Mouse (Mus musculus) layer of hippocampus, postnatal 14 days (tissue): ENCODE results near the gene Idh2. TPM values are rescaled to one million over a fixed set of nuclear protein-coding genes. Genes with fewer than 3 reads are reported as not detected.

Experiments
- DNase-seq, 2 experiments: peaks; one replicate each; pipeline ENCODE4 v3.0.0; 2021 to 2022; ENCODE audit warnings: low spot score in 2 of 2, mixed read lengths in 1 of 2
- total RNA-seq, 2 experiments: library from RNA; stranded (reverse); gene quantifications; 2 replicates each; pipeline ENCODE4 v1.2.3; 2021

Idh2 gene
- total RNA-seq, 2 experiments from 2014 or later: 70.9 to 75.8 TPM

DNA sequence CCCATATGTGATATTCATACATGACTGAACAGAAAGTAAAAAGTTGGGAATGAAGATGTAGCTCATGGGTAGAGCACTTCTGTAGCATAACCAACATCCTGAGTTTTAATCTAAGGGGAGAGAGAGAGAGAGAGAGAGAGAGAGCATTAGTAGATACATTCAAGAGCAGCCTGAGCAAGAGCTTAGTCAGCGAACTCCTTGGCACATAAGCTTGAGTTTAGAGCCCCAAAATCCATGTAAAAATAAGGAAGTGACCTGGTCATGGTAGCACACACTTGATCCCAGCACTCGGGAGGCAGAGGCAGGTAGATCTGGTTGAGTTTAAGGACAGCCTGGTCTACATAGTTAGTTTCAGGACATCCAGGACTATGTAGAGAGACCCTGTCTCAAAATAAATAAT, 8.5 kb upstream of the Idh2 start:
- no peak for DNase-seq

DNA sequence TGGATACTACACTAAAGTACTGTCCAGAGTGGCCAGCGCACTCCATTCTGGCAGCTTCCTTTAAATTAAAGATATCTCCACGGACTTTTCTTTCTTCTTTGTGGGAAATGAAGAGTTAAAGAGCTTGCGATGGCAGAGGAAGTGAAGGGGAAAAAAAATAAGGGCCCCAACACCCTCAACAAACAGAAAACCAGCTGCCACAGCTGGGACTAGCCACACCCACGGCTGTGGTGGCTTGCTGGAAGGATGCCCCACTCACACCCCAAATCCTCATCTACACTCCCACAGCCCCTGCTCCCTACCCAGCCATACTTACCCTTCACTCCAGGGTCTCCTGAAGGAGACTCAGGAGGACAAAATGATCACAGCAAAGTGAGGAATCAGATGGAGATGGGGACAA, 7.9 kb upstream of the Idh2 start:
- no peak for DNase-seq

DNA sequence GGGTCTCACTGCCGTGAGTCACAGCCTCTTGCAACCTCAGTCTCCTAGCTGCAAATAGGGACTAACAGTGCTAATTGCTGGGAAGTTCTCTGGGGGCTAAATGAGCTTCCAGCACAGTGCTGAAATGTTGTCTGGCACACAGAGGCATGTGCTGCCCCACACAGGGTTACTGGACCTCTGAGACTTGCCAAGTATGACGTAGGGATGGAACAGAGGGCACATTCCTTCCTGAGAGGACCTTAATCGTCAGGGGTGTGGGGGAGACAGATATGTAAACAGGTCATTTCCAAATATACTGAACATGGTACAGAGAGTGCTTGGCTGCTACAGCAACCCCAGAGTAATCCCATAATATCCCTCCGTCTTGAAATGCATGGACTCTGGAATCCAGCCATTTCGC, 5.9 kb upstream of the Idh2 start:
- no peak for DNase-seq

DNA sequence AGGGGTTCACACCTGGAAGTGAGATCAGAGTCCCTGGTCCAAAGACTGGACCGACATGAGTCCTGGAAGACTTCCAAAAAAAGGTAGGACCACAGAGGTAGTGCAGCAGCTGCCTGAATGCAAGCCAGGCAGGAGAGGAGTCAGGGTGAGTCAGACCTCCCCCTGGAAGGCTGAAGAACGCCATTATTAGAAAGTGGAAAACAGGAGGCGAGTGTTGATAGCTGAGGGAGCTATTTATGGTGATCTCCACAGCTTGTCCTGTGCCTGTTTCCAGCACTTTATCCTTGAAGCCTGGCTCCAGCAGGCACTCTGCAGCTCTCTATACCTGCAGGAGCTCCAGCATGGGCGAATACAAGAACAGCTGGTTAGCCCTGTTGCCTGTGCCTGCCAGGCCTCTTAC, 4.0 kb upstream of the Idh2 start:
- no peak for DNase-seq

- no peak for DNase-seq
Observed at GRCm38 (mm10) chr7:80116158-80116557, 966 bp upstream of the Idh2 start.

- peak in 1 of 2 experiments; percentile 68 for DNase-seq
Observed at GRCm38 (mm10) chr7:80114451-80115223, 555 bp downstream of the Idh2 start.

- DNase-seq: peak in 1 of 2 experiments; percentile 63
Observed at GRCm38 (mm10) chr7:80113989-80114388, 1.2 kb downstream of the Idh2 start.

DNA sequence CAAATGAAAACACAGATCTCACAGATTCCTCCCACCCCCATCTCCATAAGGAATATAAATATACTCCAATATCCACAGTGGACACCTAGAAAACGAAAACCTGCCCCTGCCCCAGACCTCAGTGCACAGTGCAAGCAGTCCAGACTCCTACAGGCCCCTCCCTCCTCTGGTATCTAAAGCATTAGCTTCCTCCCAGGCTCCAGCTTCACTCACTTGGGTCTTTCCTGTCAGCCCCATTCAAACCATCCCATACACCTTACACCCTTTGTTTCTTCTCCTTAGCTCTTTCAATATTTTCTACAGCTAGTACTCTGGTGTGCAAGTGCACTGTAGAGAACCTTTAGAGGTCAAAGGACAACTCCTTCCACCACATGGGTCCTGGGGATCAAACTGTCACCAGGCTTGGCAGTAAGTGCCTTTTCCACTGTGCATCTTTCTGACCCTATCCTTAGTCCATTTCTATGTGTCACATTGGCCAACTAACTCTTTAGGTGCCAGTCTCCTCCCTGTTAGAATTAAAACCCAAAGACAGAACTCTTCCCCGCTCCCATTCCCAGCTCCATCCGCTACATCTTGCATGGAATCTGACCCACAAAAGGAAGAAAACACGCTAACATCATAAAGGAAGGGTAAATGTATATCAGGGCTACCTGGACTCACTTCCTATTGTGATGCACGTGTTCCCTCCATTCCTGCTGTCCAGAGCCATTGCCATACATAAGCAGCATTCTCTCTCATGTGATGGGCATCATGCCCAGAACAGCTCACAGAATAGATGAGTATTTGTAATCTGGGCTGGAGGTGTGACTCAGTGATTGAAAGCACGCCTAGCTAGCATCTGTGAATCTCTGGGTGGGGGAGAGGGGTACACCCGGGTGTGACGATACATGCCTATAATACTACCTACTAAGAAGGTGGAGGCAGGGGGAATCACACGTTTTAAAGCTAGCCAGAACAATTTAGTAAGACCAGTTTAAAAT, 3.8 kb downstream of the Idh2 start:
- peak; percentile 26 to 40 for DNase-seq

DNA sequence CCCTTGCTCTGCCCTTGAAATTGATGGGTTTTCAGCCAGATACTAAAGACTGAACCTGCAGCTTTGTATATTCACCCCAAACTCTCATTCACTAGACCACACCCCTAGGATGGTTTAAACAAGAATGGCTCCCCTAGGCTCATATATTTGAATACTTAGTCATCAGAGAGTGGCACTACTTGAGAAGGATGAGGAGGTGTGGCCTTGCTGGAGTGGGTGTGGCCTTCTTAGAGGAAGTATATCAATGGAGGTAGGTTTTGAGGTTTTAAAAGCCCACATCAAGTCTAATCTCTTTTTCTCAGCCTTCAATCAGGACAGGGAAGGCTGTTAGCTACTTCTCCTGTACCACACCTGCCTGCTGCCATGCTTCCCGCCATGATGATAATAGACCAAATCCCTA, 8.8 kb downstream of the Idh2 start:
- DNase-seq: no peak

DNA sequence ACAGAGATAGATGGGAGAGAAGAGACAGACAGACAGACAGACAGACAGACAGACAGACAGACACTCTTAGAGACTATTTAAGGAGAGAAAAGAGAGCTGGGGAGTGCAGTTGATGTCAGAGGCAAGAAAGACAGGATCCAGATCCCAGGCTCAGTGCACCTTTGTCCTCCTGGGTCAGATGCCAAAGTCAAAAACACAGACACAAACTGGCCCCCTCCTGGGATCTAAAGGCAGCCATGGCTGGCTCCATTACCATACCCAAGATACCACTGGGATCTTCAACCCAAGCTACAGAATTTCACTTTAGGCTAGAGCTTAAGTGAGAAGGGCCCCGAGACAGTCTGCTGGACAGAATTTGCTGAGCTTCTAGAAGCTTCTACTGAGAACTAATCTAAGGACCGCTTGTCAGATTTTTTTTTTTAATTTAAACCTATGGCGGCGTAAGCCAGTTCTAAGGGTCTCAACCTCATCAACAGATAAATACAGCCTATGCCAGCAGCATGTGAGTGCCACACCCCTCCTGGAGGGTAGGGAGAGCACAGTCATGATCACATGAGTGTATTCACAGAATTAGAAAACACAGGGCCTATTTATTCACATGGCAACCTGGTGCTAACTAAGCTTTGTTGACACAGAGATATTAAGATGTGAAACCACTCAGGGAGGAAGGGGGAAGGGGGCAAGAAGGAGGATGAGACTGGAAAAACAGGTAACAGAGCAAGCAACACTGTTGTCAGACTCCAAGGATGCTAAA, 9.4 kb downstream of the Idh2 start:
- no peak for DNase-seq

DNA sequence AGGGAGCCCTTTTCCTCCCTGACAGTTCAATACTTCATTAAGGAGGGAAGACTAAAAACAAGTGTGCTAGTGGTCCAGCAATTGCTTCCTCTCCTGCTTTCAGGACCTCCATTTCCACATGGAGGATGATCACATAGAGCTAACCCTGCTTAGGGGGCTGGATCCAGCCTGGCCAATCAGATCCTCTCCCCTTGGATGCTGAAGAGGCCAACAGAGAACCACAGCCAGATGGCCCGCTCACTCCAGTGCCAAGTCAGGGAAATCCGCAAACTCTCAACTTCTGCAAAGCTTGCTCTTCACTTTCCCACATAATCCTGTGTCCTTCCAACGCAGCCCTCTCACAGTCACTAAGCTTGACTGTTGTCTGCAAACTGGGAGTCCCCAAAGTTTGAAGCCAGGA, 11.9 kb downstream of the Idh2 start:
- no peak for DNase-seq

GRCm38 (mm10) chr7:80098389-80098976, 16.7 kb downstream of the Idh2 start:
- no peak for DNase-seq

DNA sequence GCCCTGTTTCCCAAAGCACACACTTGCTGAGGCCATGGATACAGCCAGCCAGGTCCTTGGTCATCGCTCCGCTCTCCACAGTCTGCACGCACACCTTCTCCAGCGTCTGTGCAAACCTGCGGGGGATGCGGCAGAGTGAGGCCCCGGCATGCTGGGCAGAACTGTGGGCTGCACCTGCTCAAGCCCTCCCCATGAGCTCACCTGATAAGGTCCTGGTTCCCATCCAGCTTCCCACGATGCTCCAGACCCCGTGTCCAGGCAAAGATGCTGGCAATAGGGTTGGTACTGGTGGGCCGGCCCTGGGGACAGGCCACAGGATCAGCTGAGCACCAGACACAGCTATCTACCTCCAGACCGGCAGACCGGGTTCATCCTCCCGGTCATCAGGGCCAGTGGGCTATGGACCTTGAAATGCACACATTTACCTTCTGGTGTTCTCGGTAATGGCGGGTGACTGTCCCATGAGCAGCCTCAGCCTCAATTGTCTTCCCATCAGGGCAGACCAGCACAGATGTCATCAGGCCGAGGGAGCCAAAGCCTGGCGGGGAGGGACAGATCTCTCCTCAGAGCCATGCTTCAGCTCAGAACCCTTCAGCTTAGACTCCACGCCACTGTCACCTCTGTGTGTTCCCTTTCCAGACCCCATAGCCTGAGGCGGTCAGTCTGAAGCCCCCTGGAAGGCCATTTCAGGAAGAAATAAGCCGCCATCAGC, 19.4 kb downstream of the Idh2 start:
- DNase-seq: no peak

DNA sequence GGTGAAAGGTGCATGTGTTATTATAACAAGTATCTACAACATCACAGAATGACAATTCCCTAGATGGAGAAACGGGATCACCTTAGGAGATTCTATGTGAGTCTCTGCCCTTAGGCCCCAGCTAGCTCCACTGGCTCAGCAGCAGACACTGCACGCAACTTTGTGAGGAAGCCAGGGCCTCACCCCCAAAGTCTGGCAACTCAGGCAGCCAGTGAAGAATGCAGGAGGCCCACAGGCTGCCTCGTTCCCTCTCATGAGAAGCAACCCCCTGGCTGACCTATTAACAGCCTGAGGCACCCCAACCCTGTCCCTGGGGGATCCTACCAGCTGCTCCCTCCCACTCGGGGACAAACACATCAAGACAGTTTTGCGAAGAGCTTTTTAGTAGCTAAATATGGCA, 20.7 kb downstream of the Idh2 start:
- DNase-seq: no peak

GRCm38 (mm10) chr7:80092351-80093046, 22.7 kb downstream of the Idh2 start:
- peak; percentile 68 to 72 for DNase-seq

DNA sequence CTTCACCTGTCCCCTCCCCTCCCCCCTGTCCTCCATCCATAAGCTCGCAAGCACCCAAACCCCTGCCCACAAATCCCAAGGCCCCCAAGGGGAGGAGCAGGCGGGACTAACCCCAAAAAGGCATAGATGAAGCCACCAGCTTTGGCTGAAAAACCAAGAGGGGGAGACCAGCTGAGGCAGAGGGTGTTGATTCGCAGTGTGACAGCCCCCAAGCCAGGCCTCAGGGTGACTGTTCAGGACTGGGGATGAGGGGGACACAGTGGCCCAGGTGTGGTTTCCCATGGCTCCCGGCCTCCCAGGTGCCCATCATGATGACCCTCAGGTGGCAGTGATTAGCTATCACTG, 23.4 kb downstream of the Idh2 start:
- no peak for DNase-seq

DNA sequence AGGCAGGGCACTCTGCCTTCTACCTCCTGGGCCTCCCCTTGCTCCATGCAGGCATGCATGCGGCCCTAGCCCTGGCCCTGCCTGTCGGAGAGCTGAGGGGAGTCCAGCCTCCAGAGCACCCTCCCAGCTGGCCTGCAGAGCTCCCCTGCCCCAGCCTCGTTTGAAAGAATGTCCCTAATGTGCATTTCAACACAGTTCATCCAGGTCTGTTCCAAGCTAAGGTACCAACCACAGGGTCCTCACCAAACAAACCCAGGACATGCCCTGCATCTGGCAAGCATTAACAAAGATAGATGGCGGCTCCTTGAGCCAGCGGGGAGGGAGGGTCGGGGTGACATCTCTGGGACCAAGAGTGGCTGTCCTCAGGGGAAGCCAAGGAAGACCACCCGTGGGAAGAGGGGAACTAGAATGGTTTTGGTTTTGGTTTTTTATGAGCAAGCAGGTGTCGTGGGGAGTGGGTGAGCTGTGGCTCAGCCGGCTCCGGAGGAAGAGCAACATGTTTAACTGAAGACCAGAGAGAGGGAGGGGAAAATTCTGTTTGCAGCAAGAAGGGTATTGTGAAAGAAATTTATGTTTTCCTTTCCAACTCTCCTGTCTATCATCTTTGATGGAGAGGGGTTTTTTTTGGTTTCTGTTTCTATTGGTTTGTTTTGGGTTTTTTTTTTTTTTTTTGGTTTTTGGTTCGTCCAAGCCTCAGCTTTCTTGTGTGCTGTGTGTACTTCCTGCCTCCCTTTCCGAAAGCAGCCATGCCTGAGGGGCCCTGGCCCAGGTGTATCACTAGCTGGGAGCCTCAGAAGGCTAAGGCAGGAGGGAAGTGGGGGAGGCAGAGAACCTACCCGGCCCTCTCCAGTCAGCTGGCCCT, 24.0 kb downstream of the Idh2 start:
- DNase-seq: no peak

DNA sequence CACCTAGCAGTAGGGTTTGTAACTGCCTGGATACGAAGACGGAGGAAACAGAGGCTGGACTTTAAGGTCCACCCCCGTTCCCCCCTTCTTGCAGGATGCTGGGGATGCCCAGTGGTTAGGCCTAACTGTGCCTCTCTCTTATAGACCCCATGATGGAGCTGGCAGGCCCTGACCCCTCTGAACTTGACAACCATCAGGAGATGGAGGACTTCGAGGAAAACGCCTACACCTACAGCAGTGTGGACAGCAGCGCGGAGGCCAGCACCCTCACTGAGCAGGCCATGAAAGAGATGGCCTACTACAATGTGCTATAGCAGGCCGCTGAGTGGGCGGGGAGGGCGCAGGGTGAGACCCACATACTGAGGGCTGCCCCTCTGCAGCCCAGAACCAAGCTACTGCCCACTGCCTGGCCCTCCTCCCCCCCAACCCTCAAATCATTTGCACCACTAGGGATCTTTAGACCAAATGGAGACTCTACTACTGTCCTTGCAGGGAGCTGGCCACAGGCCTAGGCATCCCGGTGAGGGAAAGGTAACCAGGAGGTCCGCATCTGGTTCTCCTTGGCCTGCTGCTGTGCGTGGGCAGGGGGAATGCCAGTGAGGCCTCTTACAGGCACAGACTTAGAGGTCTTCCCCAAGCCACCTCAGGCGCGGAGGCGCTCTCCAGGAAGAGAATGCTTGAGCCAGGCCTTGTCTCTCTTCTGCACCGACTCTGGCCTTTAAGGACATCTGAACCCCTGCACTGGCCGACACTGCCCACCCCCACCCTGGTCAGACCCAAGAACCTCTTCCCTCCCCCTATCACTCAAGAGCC, 24.8 kb downstream of the Idh2 start:
- no peak for DNase-seq
